Comparison of ENCODE assay signal across 8 mouse cellular contexts in the genomic region with DNA sequence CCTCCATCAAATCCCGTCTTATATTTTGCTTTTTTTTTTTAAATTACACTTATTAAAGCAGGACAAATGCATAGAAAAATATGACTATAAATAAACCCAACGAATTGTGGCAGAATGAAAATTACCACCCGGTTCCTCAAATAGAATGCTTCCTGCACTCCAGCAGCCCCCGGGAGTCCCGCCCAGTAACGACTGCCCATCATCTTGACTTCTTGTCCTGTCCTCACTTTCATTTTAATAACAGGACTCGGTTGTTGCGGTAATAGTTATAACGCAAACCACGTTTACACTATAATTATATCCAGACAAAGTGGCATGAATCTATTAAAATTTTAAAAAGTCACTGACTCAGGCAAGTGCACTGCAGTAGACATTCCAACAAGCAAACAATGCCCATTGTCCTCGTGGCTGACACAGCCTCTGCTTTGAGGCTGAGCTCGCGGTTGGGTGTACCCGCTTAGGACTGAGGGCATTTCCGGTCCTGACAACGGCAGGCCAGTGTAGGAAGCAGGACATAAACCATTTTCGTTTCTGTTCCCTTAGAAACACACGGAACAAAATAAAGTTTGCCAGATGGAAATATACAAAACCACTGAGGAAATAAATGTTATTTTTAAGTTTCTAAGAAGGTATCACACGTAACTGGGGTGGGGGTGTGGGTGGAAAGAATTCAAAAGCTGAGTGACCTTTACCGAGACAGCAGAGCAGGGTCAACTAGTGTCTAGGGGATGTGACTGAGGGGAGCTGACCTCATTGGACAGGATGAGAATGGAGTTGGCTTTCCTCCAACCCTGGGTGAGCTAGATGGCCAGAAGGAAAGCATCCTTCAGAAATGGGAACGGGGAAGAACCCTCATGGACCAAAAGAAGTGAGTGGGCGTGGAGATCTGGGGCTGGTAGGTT.
DNase-seq lines count a peak whose midpoint lies in the region; ATAC-seq and TF ChIP-seq lines count a peak whose summit lies in the region.

No protein-coding gene starts in this region.

- peak; percentile 20 for DNase-seq in thymus, postnatal 14 days
- DNase-seq in thymus, postnatal 25 days: no peak
- DNase-seq in heart, postnatal 0 days (ENCODE audit: low spot score): no peak
- peak; percentile 71 to 82 for DNase-seq in lung, adult 18-20 months
- no peak for DNase-seq in gastrocnemius, postnatal 14 days
- DNase-seq in urinary bladder, postnatal 4 days (ENCODE audit: low spot score in 2 of 2): no peak
- no peak for DNase-seq in left cerebral cortex, adult 8-10 months (ENCODE audit: low spot score in 2 of 2)

- no peak for TF ChIP-seq CTCF in heart, postnatal 0 days (IDR thresholded peaks at IDR 0.05; ENCODE audit: low read depth)

- peak; percentile 79 for ATAC-seq in heart, postnatal 0 days (ENCODE audit: insufficient read depth, low read depth)
- peak; percentile 50 for ATAC-seq in stomach, embryonic 16.5 days (ENCODE audit: insufficient read depth, low FRiP score)

- peak overlapping the region; percentile 25; the same call in 1 of the 2 replicates for H3K4me2 ChIP-seq in heart, postnatal 0 days (ENCODE audit: low read depth, low read length)
- no peak overlapping the region for H3K4me2 ChIP-seq in stomach, embryonic 16.5 days (ENCODE audit: low read depth, low read length)

- H3K27ac ChIP-seq in heart, postnatal 0 days (ENCODE audit: low read depth): peak overlapping the region; percentile 70
- no peak overlapping the region for H3K27ac ChIP-seq in stomach, embryonic 16.5 days (ENCODE audit: low read length)

- peak overlapping the region; percentile 0; the same call in 1 of the 2 replicates for H3K4me3 ChIP-seq in heart, postnatal 0 days (ENCODE audit: low read depth, low read length)
- no peak overlapping the region for H3K4me3 ChIP-seq in stomach, embryonic 16.5 days (replicated peaks; ENCODE audit: low read length)

- H3K36me3 ChIP-seq in heart, postnatal 0 days (replicated peaks; ENCODE audit: control insufficient read depth, insufficient read depth, low read length): no peaks in the 10 kb centered on the region
- no peaks in the 10 kb centered on the region for H3K36me3 ChIP-seq in stomach, embryonic 16.5 days (ENCODE audit: control insufficient read depth, insufficient read depth, low read length)

- H3K27me3 ChIP-seq in heart, postnatal 0 days (ENCODE audit: control insufficient read depth, insufficient read depth, low read length): no peaks in the 10 kb centered on the region
- H3K27me3 ChIP-seq in stomach, embryonic 16.5 days (ENCODE audit: control insufficient read depth, insufficient read depth, low read length): no peaks in the 10 kb centered on the region

- no peak for TF ChIP-seq EP300 in heart, postnatal 0 days (IDR thresholded peaks at IDR 0.05; ENCODE audit: low read depth)

- H3K9ac ChIP-seq in heart, postnatal 0 days (replicated peaks; ENCODE audit: low read depth, low read length): no peak overlapping the region
- H3K9ac ChIP-seq in stomach, embryonic 16.5 days (ENCODE audit: low read length): no peak overlapping the region

- no peaks in the 10 kb centered on the region for H3K4me1 ChIP-seq in heart, postnatal 0 days (ENCODE audit: control insufficient read depth, insufficient read depth)
- H3K4me1 ChIP-seq in stomach, embryonic 16.5 days (ENCODE audit: control insufficient read depth, insufficient read depth, low read length): no peaks in the 10 kb centered on the region

- WGBS in heart, postnatal 0 days: 69% methylated on average over 22 of the region's 22 CpGs
- 75% methylated on average over 22 of the region's 22 CpGs for WGBS in stomach, embryonic 16.5 days

- intact Hi-C loops in gastrocnemius, postnatal 14 days (cut with DNase I; ENCODE audit: low total_unique reads): no loop called here

- no peaks in the 10 kb centered on the region for H3K9me3 ChIP-seq in heart, postnatal 0 days (replicated peaks; ENCODE audit: control insufficient read depth, low read length)
- H3K9me3 ChIP-seq in stomach, embryonic 16.5 days (replicated peaks; ENCODE audit: control insufficient read depth, low read length): no peaks in the 10 kb centered on the region

Comparison
In these comparisons a context has a peak if more than half of its experiments do, and no peak if none do; other contexts are left out.
1. DNase-seq: peak in thymus, postnatal 14 days (single experiment) and lung, adult 18-20 months (2 of 2); none in thymus, postnatal 25 days (single experiment), heart, postnatal 0 days (single experiment), gastrocnemius, postnatal 14 days (single experiment), urinary bladder, postnatal 4 days (0 of 2) and left cerebral cortex, adult 8-10 months (0 of 2).